Mouse (Mus musculus) urinary bladder, postnatal 14 days (tissue): ENCODE measurements at regions not wholly inside any gene's neighbourhood (a gene's known extent, or its start where the extent isn't known, plus 50 kb on each side); places are given as distances from the start of the nearest gene placed in this dataset.

Experiments used
- DNase-seq: peaks from one replicate; pipeline ENCODE4 v3.0.0; 2021; ENCODE audit warnings: low spot score

DNA sequence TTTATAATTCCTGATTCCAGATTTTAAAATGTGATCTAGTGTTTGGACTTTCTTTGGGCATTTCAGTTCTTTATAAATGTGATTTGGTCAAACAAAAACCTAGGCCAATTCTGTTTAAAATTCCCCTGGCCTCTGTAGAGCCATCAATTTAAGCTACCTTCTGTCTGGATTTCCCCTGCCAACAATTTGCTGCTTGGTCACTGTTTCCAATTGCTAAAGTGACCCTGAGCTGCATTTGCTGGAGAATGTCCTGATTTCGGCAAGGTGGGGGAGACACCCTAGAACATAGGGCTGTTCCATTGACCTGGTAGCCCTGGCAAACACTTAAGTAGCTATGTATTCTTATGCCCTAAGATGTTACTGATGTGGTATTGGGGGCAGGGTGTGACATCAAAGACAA lies 386.3 kb upstream of the Pou3f3 start:
- DNase-seq = no peak

DNA sequence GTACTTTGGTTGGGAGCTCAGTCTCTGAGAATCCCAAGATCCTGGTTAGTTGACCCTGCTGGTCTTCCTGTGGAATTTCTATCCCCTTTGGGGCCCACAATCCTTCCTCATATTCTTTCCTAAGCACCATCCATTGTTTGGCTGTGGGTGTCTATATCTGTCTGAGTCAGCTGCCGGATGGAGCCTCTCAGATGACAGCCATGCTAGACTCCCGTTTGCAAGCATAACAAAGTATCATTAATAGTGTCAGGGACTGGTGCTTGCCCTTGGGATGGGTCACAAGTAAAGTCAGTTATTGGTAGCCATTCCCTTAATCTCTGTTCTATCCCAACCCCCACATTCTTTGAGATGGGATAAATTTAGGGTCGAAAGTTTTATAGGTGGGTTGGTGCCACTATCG lies 382.1 kb upstream of the Pou3f3 start:
- DNase-seq = no peak

DNA sequence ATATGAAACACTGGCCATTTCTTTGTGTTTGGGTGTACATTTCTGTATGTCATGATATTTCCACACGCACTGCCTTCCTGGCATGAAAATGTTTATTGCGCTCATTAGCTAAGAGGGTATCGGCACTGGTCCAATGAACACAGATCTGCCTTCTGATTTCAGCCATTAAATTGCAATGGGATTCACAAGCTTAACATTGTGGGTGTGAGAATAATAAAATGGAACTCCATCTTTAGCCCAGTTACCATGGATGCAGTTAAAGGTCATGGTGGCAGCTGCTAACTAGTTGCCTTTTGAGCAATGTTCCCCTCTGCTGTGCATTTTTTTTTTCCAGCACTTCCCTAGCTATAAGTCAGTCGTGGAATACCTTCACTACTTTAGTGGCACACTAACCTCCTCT lies 343.7 kb upstream of the Pou3f3 start:
- DNase-seq = no peak

DNA sequence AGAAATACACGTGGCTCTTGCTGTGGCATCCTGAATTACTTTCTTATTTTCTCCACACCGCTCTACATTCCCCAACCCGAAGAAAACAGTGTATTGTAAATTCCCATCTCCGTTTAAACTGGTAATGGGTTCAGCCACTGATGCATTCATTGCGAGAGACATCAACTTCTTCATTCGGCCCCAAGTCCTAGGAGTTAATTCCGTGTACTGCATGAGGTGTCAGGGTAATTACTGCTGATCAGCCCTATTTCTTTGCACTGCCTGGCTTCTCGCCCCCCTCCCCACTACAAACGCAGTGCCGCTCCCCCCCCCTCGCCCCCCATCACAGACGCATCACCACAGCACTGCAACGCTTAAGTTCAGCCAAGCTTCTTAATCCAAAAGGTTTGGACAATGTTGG lies 343.2 kb upstream of the Pou3f3 start:
- DNase-seq = no peak

DNA sequence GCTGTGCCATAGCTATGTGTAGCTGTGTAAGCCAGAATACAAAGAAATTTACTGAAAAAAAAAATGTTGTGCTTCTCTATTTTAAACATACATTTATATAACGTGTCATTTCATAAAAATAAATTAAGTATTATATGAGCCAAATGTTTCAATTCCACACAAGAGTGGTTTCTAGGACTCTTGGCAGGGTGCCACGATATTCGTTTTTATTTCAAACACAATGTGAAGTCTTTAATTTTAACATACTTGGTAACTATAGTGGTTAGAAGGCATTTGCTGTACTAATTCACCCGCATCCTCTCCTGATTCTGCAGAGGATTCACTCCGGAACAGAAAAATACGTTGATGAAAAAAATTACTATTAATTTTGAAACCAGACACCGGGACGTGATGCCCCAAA lies 342.5 kb upstream of the Pou3f3 start:
- DNase-seq = no peak

DNA sequence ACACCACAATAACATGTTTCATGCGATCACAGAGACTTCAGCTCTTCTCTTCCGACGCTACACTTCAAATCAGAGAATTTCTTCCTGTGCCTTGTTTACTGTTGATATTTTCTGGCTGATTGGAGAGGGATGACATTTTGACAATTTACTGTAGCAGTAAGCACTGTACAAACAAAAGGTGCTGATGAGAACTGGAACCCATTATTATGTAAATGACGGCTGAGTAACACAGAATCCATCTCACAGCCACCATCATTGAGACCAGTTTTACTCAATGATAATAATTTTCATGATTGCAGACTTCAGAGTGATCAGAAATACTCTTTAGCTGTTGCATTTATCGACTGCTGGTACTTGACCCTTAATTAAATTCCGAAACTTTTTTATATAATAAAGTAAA lies 341.5 kb upstream of the Pou3f3 start:
- no peak for DNase-seq

DNA sequence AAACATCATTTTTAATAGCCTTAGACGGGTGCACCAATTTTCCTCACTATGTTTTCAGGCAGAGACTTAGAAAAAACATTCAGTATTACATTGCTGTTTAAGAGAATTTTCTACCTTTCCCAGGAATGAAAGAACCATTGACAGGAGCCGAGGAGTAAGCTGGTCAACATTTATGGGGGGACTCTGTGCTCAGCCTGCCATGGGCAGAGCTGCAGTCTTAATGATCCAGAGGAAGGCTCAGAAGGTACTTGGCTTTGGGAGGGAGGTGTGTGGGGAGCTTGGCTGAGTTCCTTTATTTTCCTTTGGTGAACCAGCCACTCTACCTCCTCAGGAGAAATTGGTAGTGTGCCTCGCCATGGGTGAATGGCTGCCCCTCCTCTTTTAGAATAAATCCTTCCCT lies 333.1 kb upstream of the Pou3f3 start:
- DNase-seq = no peak

DNA sequence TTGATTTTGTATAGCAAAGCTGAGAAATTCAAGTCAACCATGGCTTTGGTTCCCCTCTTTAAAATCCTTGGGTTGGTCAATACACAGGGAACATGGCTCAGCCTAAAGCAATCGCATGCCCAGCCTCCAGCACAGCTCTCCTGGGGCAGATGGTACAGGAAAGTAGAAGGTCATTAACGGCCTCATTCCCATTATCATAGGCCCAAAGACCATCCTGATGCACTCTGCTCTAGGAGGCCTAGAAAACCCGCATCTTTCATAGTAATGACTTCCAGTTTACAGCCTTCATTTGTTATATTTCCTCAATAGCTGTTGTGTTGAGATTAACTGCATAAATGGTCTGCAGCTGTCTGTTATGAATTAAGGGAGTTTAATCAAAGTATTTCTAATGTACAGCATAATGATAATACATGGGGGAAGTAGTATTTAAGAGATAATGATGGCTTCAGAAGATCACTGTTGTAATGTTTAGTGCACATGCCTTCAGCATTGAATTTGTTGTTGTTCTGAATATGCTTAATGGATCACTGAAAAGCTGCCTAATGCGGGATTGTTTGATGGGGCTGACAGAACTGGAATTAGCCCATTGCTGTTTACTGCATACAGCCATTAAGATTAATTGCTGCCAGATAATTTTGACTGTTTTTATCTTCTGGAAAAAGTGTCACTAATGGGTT lies 329.8 kb upstream of the Pou3f3 start:
- DNase-seq = no peak

DNA sequence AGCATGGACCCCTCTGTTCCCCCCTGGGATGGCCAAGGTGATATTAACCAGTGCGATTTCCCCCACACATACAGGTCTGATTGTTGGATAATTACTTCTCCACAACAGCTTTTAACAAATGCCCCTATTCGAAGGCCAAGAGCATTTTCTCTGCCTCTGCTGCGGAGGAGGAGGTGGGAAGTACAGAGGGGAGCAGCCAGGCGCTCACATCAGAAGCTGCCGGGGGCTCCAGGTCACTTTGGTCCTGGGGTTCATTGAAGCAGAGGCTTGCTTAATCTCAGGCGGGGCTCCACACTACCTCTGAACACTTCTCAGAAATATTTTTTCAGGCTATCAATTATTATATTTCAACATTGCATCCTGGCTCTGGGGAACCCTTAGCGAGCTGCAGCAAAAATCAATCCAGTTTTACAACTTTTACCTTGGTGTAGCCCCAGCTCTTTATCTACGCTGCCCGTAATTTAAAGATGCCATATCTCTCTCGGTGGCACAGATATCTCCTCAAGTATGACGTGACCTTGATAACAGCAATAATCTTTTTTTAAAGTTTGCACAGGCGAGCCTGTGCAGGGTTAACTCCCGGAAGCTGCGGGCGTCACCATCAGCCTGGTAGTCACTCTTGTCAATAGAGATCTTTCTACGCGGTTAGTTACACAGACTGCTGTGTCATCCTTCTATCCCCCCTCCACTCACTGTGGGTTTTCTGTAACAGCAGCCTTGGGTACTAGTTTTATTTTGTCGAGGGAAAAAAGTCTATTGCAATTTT lies 307.5 kb upstream of the Pou3f3 start:
- DNase-seq = peak; percentile 17

DNA sequence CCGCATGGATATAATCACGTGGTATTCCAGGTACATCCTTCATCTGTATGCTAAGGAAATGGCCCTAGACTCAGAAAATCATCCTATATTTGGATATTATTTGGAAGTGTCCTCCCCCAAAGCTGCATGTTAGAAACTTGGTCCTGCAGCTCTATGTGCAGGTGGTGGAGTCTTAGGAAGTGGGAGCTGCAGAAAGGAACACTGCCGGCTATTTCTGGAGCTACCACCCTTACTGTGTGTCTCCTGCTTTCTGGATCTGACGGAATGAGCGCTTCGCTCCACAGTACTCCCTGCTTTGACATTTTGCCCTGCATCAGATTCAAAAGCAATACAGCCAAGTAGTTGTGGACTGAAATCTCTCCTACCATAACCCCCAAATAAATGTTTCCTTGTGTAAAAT lies 306.8 kb upstream of the Pou3f3 start:
- no peak for DNase-seq

DNA sequence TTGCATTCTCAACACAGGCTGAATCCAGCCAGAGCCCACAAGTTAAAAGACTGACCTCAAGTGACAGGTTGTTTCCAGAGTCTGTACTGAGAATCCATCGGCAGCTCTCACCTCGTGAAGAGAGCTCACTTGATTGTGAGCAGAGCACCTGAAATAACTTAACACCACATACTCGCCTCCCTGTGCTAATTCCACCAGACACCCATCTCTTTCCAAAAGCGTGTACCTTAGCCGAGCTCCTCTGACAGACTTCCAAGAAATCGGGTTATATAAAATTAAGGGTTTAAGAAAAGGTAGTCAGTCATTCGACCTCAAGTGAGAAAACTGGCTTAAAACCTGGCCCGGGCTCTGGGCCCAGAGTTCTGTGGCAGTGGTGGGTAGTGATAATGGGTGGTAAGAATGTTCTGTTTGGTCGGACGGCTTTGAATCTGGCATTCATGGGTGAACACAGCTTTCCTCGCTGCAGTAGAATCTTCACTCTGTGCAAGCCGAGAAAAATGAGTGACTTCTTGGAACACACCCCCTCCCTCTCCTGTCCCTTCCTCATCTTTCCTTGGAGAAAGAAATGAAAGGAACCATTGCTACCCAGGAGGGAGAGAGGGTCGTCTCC lies 299.8 kb upstream of the Pou3f3 start:
- no peak for DNase-seq

DNA sequence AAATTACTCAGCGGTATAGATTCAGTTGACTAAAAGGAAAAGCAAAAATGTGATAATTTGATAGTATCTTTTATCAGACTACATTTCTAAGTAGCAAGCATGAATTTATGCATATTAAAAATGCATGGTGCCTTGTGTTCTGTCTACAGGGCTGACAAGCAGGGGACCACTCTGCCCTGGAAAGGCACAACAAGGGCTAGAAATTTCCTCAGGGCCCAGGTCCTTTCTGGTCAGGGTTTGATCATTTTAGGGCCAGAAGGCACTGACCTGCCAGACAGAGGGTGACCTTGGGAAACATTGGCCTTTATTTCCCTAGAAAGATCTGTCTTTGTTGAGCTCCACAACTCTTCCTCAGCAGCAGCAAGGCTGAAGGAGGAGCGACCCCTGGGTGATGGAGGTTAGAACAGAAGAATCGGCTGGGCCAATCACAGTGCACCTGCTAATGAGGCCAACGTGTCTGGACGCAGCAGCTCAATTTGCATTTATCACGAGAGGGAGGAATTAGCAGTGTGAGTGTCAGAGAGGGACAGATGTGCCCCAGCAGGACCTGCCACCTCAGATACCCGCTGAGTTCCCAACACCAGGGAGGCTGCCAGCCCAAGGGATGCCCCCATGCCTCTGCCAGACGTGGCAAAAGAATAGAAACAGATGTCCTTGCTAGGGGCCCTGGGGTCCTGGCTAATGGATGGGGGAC lies 297.0 kb upstream of the Pou3f3 start:
- DNase-seq = no peak

DNA sequence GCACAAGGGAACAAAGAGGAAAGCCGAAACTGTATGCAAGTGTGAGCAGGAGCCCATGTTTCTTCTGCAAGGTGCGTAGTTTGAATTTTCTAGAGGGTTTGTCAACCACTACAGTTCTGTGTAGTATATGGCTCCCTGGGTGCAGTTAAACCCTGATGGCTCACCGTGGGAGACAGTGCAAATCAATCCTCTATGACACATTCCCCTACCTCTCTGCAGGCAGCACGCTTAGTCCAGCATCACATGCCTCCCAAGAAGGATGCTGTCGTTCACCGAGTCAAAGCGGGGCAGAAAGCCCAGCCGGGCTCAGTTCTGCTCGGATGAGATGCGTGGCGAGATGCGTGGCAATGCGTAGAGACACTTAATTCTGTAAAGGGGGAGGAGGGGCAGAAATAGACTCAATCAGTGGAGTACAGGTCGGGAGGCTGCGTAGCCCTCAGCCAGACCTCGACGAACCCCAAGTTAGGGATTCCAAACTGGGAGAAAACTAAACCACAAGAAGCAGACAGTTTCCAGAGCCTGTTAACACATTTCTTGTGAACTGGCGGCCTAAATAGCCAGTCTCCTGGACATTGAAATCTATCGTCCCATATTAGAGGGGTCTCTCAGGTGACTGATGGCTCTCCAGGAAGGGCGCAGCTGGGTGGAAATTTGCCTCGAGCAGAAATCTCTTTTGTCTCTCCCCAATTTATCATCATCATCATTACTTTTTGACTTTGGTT lies 279.6 kb upstream of the Pou3f3 start:
- no peak for DNase-seq

DNA sequence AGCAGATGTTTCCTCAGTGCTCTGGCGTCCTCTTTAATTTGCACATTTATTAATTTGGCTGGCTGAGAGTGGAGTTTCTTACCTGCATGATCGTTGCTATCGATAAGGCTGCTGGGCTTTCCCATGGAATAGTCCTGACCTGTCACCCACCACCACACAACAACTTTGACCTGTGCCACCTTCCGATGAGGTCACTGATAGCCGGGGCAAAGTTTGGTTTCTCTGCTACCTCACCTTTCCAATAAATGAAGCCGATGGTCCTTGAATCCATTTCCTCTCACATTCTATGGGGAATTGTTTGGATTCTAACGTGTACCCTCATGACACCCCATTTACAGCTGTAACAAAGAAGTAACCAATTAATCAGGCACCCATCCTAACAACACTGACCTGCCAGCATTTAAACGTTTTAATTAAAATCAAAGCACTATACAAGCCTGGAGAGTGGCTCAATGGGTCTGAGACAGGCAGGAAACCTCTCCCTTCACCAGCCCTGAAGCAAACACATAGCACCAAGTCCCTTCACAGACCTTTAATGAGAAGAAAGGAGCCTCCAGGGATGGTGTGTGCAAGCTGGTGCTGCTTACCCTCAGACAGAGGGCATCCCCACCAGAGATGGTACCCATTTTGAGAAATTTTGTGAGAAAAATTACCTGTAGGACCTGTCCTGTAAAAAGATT lies 278.9 kb upstream of the Pou3f3 start:
- no peak for DNase-seq

DNA sequence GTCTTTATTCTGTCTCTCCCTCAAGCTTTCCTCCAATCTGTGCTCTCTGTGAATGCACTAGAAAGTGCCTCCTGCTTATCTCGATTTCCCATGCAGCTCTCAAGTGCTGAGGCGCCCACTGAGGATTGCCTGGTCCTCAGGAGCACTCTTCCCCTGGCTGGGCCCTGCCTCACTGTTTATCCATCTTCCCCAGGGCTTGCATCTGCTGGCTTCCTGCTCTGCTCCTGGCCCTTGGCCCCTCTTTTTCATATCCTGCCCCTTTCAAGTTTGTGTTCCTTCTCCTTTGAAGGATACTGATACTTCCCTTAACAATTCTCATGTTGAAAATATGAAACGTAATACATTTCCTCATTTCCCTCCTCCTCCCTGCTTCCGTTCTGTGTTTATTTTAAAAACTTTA lies 277.8 kb upstream of the Pou3f3 start:
- no peak for DNase-seq

DNA sequence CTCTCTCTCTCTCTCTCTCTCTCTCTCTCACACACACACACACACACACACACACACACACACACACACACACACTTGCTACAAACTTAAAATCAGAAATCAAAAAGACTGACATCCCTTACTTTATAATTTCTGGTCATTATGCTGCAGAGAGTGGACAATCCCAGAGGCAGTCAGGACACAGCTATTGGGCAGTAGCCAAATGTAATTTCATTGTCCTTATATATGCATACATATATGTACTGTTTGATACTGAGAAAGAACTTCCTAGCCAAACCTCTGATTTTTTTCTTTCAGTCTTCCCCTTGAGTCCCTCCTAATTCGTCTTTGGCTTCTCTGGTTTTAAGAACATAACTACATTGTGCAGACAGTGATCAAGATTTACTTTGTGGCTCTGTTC lies 277.3 kb upstream of the Pou3f3 start:
- no peak for DNase-seq

DNA sequence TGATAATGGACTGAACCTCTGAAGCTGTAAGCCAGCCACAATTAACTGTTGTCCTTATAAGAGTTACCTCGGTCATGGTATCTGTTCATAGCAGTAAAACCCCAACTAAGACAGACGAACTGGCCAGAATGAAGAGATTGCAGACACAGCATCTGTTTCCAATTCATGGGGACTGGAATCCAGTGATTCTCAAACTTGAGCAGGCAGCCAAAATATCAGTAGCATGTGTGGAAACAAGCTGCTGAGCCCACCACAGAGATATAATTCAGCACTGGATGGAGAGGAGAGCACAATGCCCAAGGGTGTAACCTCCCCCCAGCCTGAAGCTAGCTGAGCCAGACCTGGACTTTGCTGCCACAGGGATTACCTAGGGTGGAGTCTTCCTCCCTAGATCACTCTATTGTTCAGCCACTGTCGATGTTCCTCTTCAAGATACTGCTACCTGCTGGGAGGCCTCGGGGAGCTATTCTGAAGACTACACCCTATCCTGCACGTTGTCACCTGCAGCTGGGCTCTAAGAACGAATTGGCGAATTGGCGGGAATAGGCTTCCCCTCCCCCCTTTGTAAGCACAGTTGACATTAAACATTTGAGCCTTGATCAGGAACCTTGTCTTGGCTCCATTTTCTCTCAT lies 259.1 kb upstream of the Pou3f3 start:
- DNase-seq = no peak

DNA sequence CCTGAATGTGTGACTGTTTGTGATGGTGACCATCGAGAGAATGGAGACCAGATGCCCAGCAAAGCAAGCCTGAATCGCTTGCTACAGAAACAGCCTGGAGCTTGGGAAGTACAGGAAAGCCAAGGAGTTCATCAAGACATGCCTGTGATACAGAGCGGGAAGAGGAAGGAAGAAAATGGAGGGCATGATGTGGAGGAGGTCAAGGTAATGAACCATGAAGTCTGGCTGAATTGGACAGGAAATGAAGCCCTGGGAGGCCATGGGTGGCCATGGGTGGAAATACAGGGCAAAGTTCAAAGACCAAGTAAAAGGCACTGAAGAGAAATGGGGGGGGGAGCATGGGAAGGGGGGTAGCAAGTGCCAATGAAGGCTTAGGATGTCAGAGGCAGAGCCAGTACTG lies 227.2 kb upstream of the Pou3f3 start:
- DNase-seq = no peak

DNA sequence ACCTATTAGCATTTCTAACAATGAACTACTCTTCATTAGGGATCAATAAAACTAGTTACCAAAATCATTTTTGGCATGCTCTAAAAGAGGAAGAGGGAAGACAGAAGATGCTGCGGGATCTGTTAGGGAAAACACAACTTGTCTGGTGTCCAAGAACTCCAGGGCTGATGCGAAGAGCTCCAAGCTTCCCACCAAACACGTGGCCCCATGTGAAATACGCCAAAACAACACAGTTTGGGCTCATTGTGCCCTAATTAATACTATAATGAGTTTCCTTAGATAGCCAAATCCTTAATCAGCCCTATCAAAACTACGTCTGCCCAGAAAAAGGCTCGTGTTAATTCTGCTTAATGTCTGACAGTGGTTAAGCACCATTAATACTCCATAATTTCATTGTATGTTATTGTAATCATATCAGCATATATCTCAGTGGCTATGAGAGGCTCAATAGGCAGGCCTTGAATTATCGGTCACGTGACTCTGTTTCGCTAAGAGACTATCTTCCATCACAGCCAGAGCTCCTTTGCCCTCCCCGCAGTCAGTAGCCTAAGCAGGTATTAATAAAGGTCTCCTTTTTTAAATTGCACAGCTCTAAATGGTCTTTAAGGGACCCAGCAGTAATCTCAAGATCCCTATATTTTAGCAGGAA lies 223.6 kb upstream of the Pou3f3 start:
- no peak for DNase-seq

DNA sequence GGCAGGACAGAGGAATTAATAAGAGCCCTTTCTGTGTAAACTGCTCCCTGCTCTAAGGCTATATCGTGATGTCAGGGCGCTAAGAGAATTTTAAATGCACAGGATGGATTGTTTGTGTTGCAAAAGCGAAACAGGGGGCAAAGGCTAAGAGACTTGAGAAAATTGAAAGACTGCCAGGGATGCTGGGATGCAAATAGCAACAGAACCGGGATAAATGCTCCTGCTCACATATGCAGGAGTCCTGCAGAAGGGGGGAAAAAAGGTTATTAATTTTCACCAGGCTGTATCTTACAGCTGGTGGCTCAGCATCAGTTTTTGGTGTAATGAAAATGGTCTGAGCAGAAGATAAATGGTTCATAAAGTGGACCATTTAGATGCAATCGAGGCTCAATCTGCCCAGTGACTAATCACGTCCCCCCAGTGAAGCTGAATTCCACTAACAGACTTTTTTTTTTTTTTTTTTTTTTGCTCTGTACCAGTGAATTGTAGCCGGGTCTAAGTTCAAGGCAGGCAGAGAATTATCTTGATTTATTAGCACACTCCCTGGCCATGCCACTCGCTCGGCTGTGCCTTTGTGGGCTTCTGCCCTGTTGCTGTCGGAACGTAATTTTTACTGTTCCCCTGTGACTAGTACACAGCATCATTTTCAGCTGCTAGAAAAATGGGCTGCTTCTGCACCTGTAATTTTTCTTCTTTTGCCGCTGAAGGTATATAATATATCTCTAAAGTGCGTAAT lies 222.9 kb upstream of the Pou3f3 start:
- no peak for DNase-seq
